Mouse (Mus musculus) CH12F3 (cell line): ENCODE data around the gene Lmo3.

Experiments used
- in situ Hi-C: fragments of 300-500 bp; cut with MboI; formaldehyde crosslinking; loops from 2 replicates; pipeline ENCODE4 v1.14.3; 2020; ENCODE audit warnings: low sequenced_read_pairs

Lmo3 gene

DNA sequence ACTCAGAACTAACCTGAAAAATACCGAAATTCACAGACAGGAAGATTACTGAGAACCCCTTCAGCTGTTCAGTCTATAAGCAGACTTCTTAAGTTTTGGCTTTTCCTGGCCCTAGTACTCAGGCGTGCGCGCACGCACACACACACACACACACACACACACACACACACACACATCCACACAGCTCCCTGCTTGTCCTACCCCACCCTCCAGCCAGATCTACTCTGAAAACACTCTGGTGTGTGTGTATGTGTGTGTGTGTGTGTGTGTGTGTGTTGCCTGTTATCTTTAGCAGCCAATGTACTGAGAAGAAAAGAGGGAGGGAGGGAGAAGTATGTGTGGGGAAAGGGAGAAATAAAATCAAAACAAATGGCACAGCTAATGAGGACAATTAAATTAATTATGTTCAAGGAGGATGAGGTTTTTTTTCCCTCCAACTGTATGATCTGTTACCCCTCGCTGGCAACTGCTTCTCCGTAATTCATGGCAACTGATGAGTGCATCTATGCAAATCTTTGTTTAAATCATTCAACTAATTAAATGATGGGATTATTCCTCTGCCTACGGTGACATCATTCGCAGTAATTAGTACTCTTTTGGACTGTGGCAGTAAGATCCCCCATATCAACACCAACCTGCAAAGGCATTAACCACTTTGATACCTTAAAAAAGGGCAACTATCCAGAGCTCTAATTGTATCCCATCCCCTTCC is 157.1 kb downstream of the Lmo3 start:
- in situ Hi-C loops = no loop called here

DNA sequence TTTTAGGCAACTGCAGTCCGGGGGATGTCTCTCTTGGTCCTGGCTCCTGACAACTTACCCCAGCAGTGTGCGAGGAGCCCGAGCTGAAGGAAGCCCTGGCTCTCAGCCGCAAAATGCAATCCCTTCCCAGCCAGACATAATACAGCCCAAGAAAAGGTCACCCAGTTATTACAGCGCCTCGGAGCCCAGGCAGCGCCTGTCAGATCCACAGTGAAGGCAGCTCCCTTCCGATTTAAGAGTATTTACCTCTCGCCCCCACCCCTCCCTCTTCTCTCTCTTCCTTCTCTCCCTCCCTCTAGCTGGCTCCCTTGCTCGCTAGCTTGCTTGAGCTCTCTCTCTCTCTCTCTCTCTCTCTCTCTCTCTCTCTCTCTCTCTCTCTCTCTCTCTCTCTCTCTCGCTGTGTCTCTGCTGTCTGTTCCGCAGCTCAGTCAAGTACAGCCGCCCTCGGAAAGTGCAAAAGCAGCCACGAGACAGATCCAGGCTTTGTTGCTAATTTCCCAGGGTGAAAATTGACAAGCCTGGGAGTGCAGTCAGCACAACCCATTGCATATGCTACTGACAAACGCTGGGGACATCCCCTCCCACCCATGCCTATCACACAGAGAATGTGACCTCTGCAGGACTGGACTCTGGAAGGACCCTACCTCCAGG is 159.0 kb downstream of the Lmo3 start:
- in situ Hi-C loops = no loop called here

GRCm38 (mm10) chr6:138421931-138422531 is 159.7 kb downstream of the Lmo3 start:
- in situ Hi-C loops = no loop called here

GRCm38 (mm10) chr6:138421191-138421613 is 160.6 kb downstream of the Lmo3 start:
- in situ Hi-C loops = no loop called here

DNA sequence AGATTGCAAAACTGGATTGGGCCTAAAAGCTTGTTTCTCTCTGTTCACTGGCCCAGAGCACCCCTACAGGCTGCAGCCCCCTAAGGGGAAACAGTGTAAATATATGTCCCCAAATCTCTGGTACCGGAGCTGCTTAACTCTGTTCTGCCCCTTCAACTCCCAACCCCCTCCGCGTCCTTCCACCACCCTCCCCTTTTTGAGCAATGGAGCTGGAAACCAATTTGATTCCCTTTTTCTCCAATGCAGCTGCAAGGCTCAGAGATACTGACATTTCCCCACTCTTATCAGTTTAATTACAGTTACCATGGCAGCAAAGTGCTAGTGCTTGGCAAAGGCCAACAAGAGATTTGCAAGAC is 161.3 kb downstream of the Lmo3 start:
- in situ Hi-C loops = no loop called here

GRCm38 (mm10) chr6:138419871-138420535 is 161.8 kb downstream of the Lmo3 start:
- in situ Hi-C loops = no loop called here

- in situ Hi-C loops = no loop called here
Measured at GRCm38 (mm10) chr6:138412075-138412474, 169.7 kb downstream of the Lmo3 start.

- in situ Hi-C loops = no loop called here
Measured at GRCm38 (mm10) chr6:138402031-138402430, 179.7 kb downstream of the Lmo3 start.

GRCm38 (mm10) chr6:138398836-138399235 is 182.9 kb downstream of the Lmo3 start:
- in situ Hi-C loops = no loop called here

DNA sequence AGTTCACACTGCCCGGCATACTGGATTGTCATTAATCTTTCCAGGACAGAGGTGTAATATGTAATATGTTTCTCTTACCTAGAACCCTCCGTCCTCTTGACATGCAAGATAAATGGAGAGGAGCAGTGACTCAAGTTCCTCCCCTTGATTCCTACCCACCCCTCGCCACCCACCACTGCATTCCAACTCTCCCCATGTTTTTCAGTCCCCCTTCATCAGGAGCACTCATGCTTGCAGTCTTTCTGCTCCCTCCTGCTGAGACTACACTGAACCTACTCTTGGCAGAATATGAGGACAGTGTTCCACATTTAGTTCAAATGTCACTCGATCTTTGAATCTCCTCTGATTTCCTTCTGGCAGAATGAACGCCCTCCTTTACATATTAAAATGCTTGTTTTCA is 190.7 kb downstream of the Lmo3 start:
- in situ Hi-C loops = no loop called here

DNA sequence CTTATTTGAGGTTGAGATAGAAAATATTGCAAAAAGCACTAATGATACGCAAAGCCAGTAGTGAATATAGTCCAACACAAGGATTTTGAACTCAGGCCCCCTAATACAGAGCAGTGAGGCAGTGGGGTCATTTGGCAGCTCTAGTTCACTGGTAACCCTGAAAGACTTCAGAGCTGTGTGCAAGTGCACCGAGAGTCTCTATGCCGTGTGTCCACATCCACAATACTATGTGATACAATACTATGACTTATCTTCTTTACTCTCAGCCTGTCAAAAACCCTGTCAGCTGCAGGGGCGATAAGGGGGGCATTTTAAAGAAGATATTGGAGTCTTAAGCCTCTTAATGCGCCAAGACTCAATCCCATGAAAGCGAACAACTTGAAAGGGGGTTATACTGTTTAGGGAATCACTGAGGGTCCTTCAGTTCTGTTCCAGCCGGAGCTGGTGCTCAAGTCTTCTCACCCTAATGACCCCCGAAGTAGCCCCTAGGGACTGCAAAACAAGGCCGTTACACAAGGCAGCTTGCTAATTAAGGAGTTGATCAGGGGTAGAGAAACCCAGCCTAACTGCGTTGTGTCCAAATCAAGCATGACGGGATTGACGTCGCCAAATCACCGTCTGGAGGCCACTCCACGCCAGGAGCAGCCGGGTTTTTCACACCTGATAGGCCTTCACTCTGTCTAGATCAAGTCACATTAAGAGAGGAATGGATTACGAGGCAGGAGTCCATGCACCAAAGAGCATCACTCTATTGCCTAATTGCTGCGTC is 193.4 kb downstream of the Lmo3 start:
- in situ Hi-C loops = no loop called here

GRCm38 (mm10) chr6:138383208-138383607 is 198.6 kb downstream of the Lmo3 start:
- in situ Hi-C loops = no loop called here

- in situ Hi-C loops = no loop called here
Measured at GRCm38 (mm10) chr6:138371176-138371575, 210.6 kb downstream of the Lmo3 start.

GRCm38 (mm10) chr6:138364111-138364510 is 217.7 kb downstream of the Lmo3 start:
- in situ Hi-C loops = no loop called here

- in situ Hi-C loops = no loop called here
Measured at GRCm38 (mm10) chr6:138350587-138351345, 231.0 kb downstream of the Lmo3 start.

DNA sequence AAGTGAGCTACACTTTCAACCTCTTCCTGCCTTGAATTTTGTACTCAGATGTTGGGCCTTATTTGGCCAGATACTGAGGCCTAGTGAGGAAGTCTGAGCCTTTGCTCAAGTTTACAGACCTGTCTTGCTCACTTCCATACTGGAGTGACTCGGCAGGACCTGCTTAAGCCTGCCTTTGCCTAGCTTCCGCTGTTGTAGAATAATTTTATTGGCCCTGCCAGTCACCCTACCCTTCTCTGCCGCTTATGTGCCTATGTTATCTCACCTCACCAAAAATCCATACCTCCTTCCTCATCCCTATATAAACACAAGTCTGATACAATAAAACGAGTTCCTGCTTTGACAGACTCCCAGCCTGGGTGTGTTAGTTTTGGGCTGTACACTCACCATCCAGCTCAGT is 235.2 kb downstream of the Lmo3 start:
- in situ Hi-C loops = no loop called here

- in situ Hi-C loops = no loop called here
Measured at GRCm38 (mm10) chr6:138335858-138336257, 245.9 kb downstream of the Lmo3 start.

DNA sequence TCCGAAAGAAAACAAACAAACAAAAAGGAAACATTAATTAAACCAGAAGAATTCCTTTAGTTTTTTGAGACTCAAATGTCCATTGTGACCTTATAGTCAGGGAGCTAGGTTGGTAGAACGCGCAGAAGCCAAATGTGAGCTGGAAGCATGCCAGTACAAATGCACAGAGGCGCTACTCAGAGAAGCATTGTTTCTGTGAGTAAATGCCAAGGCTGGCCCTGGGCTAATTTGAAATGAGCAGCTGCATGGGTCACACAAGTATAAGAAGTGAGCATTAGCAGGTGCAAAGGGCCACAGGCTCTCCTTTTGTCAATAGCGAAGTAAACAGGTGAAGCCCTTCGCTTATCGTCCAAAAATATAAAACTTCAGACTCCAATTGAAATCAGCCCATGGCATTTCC is 247.8 kb downstream of the Lmo3 start:
- in situ Hi-C loops = no loop called here

GRCm38 (mm10) chr6:138325744-138326400 is 255.9 kb downstream of the Lmo3 start:
- in situ Hi-C loops = no loop called here

DNA sequence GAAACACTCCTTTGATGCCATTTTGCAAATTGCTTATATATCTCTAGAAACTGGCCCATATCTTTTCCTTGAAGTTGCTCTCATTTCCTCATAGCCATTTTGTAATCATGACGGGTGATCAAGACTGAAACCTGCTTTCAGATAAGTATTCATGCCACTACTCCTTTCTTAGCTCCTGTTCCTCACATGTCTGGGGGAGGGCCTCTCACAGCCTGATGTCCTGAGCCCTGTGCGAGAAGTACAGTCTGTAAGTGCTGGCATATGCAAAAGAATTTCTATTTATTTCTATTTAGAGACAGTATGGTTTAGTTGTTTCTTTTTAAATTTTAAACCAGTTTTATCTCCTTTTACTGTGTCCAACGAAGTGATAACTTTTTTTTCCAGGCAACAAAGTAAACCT is 256.6 kb downstream of the Lmo3 start:
- in situ Hi-C loops = no loop called here
